Mouse (Mus musculus) left cerebral cortex, postnatal 10 days (tissue): ENCODE measurements around the gene Ptgds. TPM values are rescaled to one million over a fixed set of nuclear protein-coding genes. Genes with fewer than 3 reads are reported as not detected.

ENCODE experiments used
- DNase-seq, 2 experiments: peaks; one replicate each; pipeline ENCODE4 v3.0.0; 2021 to 2022; ENCODE audit warnings: low spot score in 2 of 2, mixed read lengths in 1 of 2; ENCODE audit errors: extremely low spot score in 1 of 2
- intact Hi-C: fragments of 180-260 bp; cut with DNase I; formaldehyde crosslinking; loops from one replicate; pipeline ENCODE4 v1.15.1; 2025
- total RNA-seq, 2 experiments: library from RNA; stranded (reverse); gene quantifications; 2 replicates each; pipeline ENCODE4 v1.2.3; 2021

Ptgds gene
- total RNA-seq, result 1,000 to 10,000 TPM; 1,004 to 1,053 TPM

- no peak for DNase-seq
- intact Hi-C loops, result no loop called here
These were observed at the start of gene Ptgds for GRCm38 (mm10) chr2:25469969-25470368. Gene Ptgds, minus strand, starts transcription at chr2:25470046.

- no peak for DNase-seq
- intact Hi-C loops, result no loop called here
These were observed 40.1 kb upstream of the Ptgds start for GRCm38 (mm10) chr2:25509912-25510311.

GRCm38 (mm10) chr2:25506964-25507363 lies 37.1 kb upstream of the Ptgds start:
- intact Hi-C loops, result loop anchor here (2.0 kb wide), 1 partner anchor 46 kb away; no protein-coding TSS in a partner anchor
- DNase-seq, result no peak

GRCm38 (mm10) chr2:25505860-25506259 lies 36.0 kb upstream of the Ptgds start:
- intact Hi-C loops, result loop anchor here (2.0 kb wide), 1 partner anchor 47 kb away; no protein-coding TSS in a partner anchor
- no peak for DNase-seq

DNA sequence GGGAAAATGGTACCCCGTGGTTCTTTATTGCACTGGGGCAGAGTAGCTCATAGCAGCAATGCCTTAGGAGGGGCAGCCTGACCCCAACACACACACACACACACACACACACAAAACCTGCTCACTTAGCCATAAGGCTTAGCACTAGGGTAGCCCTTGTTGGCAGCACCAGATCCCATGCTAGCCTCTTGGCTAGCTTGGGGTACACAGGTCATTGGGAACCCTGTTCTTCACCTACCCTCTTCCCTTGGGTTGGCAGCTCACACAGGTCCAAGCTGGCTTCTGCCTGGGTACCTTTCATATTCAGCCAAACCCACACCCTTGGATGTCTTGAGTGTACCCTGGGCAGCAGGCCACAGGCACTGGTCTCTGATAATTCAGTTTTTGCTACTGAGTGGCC lies 35.2 kb upstream of the Ptgds start:
- DNase-seq, result no peak
- intact Hi-C loops, result no loop called here

DNA sequence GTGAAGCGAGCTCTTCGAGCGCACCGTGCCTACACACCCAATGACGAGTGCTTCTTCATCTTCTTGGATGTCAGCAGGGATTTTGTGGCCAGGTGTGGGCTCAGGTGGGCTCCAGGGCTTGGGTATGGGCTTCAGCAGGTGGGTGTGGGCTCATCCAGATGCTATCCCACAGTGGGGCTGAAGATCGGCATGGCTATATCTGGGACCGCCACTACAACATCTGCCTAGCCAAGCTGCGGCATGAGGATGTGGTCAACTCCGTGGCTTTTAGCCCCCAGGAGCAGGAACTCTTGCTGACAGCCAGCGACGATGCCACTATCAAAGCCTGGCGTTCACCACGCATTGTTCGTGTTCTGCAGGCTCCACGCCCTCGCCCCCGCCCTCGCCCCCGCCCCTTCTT lies 34.7 kb upstream of the Ptgds start:
- DNase-seq, result no peak
- intact Hi-C loops, result no loop called here

GRCm38 (mm10) chr2:25502726-25503125 lies 32.9 kb upstream of the Ptgds start:
- no peak for DNase-seq
- intact Hi-C loops, result no loop called here

GRCm38 (mm10) chr2:25501593-25502486 lies 32.0 kb upstream of the Ptgds start, which contains the start of gene C8g:
Gene C8g, minus strand, starts transcription at chr2:25501719.
- DNase-seq, result peak in 1 of 2 experiments; percentile 62
- intact Hi-C loops, result no loop called here

GRCm38 (mm10) chr2:25500576-25501405 lies 30.9 kb upstream of the Ptgds start, which contains the start of gene Fbxw5:
Gene Fbxw5, plus strand, starts transcription at chr2:25500750.
- DNase-seq, result peak; percentile 83 to 93

GRCm38 (mm10) chr2:25500071-25500575 lies 30.3 kb upstream of the Ptgds start:
- intact Hi-C loops, result no loop called here
- DNase-seq, result no peak

More at GRCm38 (mm10) chr2:25500576-25501405, 30.9 kb upstream of the Ptgds start, which contains the start of gene Fbxw5:
- intact Hi-C loops, result no loop called here

DNA sequence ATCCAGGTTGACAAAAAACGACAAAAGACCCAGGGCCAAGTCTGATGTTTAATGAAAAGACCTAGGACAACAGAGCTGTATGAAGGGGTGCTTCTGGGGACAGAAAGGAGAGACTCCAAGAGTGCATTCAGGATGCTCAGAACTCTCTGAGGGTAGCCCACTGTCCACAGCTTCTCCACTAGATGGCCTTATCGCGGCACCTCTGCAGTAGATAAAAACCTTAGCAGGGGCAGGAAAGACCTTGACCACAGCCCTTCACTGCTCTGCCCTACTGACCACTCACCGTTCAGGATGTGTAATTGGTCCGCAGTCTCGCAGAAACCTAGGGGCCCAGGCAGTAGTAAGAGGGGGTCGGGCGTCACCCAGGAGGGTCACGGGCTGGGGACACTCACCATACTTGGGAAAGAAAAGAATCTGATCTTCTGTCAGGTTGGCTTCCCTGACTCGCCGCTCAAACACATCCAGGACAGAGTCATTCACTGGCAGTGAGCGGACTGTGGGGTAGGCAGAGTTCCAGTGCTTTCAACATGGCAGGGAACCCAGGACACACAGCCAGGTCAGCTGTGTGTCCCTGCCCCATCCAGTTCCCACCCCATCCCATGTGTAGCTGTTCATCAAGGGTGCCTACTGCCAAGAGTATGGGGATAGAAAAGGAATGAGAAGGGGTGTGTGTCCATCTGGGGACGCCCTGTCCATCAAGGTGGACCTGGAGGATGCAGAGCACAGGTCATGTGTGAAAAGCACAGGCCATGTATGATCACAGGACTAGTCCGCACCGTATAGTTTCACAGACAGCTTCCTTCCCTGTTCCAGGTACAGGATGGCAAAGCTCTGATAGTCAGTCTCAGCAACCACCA lies 29.0 kb upstream of the Ptgds start:
- DNase-seq, result no peak
- intact Hi-C loops, result loop anchor here (5.0 kb wide), 1 partner anchor 77 kb away; the partner anchor contains the start of gene Fut7

DNA sequence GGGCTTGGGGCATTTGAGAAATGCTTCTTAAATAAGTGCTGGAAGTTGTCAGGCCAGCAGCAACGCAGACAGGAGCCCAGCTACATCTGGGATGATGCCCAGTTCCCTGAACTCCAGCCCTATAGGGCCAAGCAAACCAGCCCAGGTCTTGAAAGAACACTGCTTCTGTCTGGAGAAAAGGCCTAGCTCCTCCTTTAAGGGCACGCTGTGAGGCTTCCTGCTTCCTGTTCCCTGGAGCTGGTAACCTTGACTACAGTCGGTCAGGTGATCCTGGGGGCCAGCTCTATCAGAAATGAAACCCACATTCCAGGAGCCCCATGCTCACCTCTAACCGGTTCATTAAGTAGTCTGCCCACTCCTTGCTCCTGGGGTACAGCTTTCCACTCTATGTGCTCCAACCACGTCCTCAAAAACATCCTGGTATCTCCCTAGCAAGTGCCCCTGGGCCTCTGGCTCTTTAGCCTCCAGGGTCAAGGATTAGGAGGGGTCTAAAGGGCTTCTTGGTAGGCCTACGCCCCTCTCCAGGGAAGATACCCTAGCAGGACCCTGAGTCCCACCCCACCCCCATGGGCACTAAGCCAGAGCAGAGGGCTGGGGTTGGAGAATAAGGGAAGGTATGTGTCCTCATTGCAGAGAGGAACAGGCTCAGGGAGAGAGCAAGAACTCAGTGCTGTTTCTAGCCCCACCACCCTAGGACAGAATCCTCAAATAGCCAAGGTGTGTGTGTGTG lies 28.2 kb upstream of the Ptgds start:
- no peak for DNase-seq
- intact Hi-C loops, result loop anchor here (5.0 kb wide), 1 partner anchor 76 kb away; the partner anchor contains the start of gene Fut7

DNA sequence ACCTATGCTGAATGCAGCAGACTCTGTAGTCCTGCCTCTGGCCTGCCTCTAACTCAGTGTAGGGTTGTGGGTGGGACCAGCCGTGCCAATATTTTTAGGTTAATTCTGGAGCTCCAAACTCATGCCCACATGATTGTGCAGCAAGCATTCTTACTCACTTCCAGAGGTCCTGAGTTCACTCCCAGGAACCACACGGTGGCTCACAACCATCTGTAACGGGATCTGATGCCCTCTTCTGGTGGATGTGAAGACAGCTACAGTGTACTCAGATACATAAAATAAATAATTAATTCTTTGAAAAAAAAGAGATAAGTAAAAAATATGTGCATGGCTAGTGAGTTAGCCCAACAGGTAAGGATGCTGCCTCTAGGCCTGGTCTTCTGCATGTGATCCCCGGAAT lies 26.6 kb upstream of the Ptgds start:
- no peak for DNase-seq
- intact Hi-C loops, result loop anchor here (5.0 kb wide), 1 partner anchor 74 kb away; the partner anchor contains the start of gene Fut7

- intact Hi-C loops, result no loop called here
- DNase-seq, result peak in 1 of 2 experiments; percentile 33
These were observed 23.7 kb upstream of the Ptgds start, which contains the start of gene Lcn12 for GRCm38 (mm10) chr2:25493476-25493961. Gene Lcn12, minus strand, starts transcription at chr2:25493911.

DNA sequence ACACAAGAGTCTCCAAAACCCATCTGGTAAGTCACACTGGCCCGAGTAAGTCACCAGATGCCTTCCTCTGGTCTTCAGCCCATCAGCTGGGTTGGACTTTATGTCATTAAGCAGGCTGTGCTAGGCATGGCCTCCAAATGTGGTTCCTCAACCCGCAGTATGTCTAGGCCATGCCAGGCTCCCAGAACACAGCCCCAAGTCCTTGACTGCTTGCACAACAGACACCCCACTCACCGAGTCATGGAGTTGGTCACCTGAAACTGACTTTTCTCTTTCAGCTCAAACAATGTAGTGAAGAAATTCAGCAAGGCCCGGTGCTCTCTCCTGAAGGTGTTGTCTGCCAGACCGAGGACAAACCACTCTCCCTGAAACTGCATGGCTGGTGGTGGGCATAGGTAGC lies 23.1 kb upstream of the Ptgds start:
- DNase-seq, result no peak
- intact Hi-C loops, result no loop called here

- DNase-seq, result no peak
- intact Hi-C loops, result no loop called here
These were observed 18.8 kb upstream of the Ptgds start for GRCm38 (mm10) chr2:25488671-25489068.

GRCm38 (mm10) chr2:25487965-25488670 lies 18.3 kb upstream of the Ptgds start:
- DNase-seq, result no peak
- intact Hi-C loops, result no loop called here
